ENCODE assay signal across 25 mouse cellular contexts in genomic region chr16:19024010-19024532, GRCm38 (mm10).
"Had no signal": no experiment of that assay in that cellular context is flagged by ENCODE, and none has a peak within 500 bp of the region (broad histone marks: within the 10 kb centered on the region; RNA-seq: fewer than 3 reads in every experiment).

No protein-coding gene starts in this region.

- H3K9ac ChIP-seq: embryonic facial prominence, embryonic 12.5 days; embryonic facial prominence, embryonic 13.5 days; embryonic facial prominence, embryonic 15.5 days; forebrain, embryonic 12.5 days; forebrain, embryonic 13.5 days; forebrain, embryonic 15.5 days; forebrain, postnatal 0 days had no signal

- H3K9me3 ChIP-seq: embryonic facial prominence, embryonic 10.5 days; embryonic facial prominence, embryonic 12.5 days; embryonic facial prominence, embryonic 13.5 days; embryonic facial prominence, embryonic 15.5 days; forebrain, embryonic 12.5 days; forebrain, embryonic 13.5 days; forebrain, embryonic 15.5 days had no signal

- H3K27me3 ChIP-seq: embryonic facial prominence, embryonic 12.5 days; embryonic facial prominence, embryonic 13.5 days; embryonic facial prominence, embryonic 15.5 days; forebrain, embryonic 12.5 days; forebrain, embryonic 13.5 days; forebrain, embryonic 15.5 days had no signal

- DNase-seq: cerebellum, adult 8-10 months; cerebellum, adult 9-10 months; cerebellum, adult 9-11 months; cerebellum, postnatal 10 days; cerebellum, postnatal 14 days; cerebellum, postnatal 25 days; cerebellum, postnatal 36 days; embryo, embryonic 11 days; forebrain, postnatal 0 days; gastrocnemius, adult 2 months; gastrocnemius, postnatal 10 days; gastrocnemius, postnatal 14 days; gastrocnemius, postnatal 25 days; gastrocnemius, postnatal 36 days; heart, adult 11 months; heart, adult 18-20 months; heart, adult 2 months had no signal

- H3K27ac ChIP-seq: embryonic facial prominence, embryonic 10.5 days; embryonic facial prominence, embryonic 12.5 days; embryonic facial prominence, embryonic 13.5 days; embryonic facial prominence, embryonic 15.5 days; forebrain, embryonic 12.5 days; forebrain, embryonic 13.5 days; forebrain, embryonic 15.5 days; gastrocnemius, adult 2 months; heart, adult 2 months had no signal

- H3K4me3 ChIP-seq: embryonic facial prominence, embryonic 10.5 days; embryonic facial prominence, embryonic 12.5 days; embryonic facial prominence, embryonic 13.5 days; embryonic facial prominence, embryonic 15.5 days; erythroblast, embryonic 14.5 days; forebrain, embryonic 12.5 days; forebrain, embryonic 13.5 days; forebrain, embryonic 15.5 days; gastrocnemius, adult 2 months; heart, adult 2 months had no signal

- H3K4me2 ChIP-seq: embryonic facial prominence, embryonic 12.5 days; embryonic facial prominence, embryonic 13.5 days; embryonic facial prominence, embryonic 15.5 days; forebrain, embryonic 12.5 days; forebrain, embryonic 13.5 days; forebrain, embryonic 15.5 days had no signal

- H3K36me3 ChIP-seq: embryonic facial prominence, embryonic 10.5 days; embryonic facial prominence, embryonic 12.5 days; embryonic facial prominence, embryonic 13.5 days; embryonic facial prominence, embryonic 15.5 days; forebrain, embryonic 12.5 days; forebrain, embryonic 15.5 days had no signal

- H3K4me1 ChIP-seq: embryonic facial prominence, embryonic 10.5 days; embryonic facial prominence, embryonic 12.5 days; embryonic facial prominence, embryonic 13.5 days; embryonic facial prominence, embryonic 15.5 days; forebrain, embryonic 12.5 days; forebrain, embryonic 13.5 days; forebrain, embryonic 15.5 days had no signal
